Mouse (Mus musculus) megakaryocyte progenitor cell, adult 5-6 weeks (primary cell): ENCODE measurements at regions not wholly inside any gene's neighbourhood (a gene's known extent, or its start where the extent isn't known, plus 50 kb on each side); places are given as distances from the start of the nearest gene placed in this dataset.

Experiments
- ATAC-seq: replicated peaks from 2 replicates; pipeline ENCODE4 v1.8.0; 2016; ENCODE audit warnings: mild to moderate bottlenecking, moderate TSS enrichment, inconsistent platforms; ENCODE audit not compliant: poor library complexity

- ATAC-seq = no peak
Observed at GRCm38 (mm10) chr10:21672171-21672570, 79.2 kb downstream of the 1700020N01Rik start.

DNA sequence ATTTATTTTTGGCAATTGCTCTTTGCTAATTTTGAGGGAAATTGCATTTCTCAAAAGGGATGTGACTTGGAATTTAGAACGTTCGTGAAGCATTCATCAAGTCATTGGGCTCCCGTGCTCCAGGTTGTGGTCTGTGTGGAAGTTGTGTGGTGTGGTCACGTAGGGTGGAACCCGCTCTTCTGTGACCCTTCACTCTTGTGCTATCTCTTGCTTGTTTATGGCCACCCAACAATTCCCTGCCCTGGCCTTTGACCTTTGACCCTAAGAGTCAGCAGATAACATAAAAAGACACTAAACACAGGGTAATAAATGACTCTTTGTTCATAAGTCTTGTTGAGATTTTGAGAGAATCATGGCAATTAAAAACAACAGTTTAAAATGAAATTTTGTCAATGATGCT is 79.7 kb downstream of the 1700020N01Rik start:
- no peak for ATAC-seq

DNA sequence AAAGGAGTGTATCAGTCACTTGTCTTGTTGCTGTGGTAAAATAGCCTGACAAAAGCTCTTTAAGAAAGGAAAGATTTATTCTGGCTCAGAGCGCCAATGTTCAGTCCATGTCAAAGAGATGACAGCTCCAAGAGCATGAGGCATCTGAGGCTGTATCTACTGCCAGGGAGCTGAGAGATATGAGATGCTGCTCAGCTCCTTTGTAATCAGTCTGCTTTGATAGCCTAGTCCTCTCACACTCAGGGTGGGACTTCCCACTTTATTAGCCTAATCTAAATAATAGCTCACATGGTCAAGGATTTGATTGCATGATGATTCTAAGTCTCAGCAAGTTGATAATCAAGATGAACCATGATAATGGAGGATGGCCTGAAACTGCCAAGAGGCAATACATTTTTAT is 80.9 kb downstream of the 1700020N01Rik start:
- ATAC-seq = no peak

DNA sequence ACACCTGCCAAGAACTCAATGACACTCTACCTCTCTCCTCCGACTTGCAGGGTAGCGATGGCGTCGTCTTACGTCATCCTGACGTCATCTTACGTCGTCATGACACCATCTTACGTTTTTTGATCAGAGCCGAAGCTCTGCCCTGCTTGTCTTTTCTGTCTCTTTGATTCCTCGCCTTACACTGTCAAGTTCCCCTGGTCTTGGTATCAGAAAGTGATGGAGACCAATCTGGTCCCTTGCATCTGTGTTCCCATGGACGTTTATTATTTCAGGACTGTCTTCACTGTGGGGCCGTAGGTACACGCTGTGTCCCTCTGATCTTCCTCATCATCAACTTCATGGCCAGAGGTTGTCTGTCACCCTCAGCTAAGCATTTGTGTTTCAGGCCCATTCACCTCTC is 82.8 kb downstream of the 1700020N01Rik start:
- no peak for ATAC-seq

GRCm38 (mm10) chr10:21677911-21678310 is 85.0 kb downstream of the 1700020N01Rik start:
- no peak for ATAC-seq

- ATAC-seq = peak; percentile 73
Observed at GRCm38 (mm10) chr10:21678372-21678771, 85.4 kb downstream of the 1700020N01Rik start.

GRCm38 (mm10) chr10:21678811-21679451 is 86.0 kb downstream of the 1700020N01Rik start:
- peak; percentile 44 for ATAC-seq

GRCm38 (mm10) chr10:21680789-21681188 is 87.8 kb downstream of the 1700020N01Rik start:
- ATAC-seq = no peak

- no peak for ATAC-seq
Observed at GRCm38 (mm10) chr10:21684286-21685013, 91.5 kb downstream of the 1700020N01Rik start.

- peak; percentile 53 for ATAC-seq
Observed at GRCm38 (mm10) chr10:21685122-21685798, 92.3 kb downstream of the 1700020N01Rik start.

DNA sequence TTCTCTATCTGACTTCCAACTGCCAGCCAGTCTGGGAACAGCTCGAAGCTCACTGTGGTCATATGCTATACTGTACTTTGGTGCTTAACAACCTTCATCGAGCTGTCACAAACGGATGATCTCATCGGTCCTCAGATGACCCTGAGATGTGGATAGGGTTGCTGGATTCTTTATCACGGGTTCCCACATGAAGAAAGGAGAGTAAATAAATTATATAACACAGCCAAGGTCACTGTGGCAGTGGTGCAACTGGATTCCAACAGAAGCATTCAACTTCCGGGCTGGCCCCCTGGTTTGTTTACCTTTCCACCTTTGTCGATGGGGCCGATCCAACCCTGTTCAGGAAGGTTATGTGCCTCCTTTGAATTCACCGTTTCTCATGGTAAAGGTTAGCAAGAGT is 93.1 kb downstream of the 1700020N01Rik start:
- no peak for ATAC-seq

DNA sequence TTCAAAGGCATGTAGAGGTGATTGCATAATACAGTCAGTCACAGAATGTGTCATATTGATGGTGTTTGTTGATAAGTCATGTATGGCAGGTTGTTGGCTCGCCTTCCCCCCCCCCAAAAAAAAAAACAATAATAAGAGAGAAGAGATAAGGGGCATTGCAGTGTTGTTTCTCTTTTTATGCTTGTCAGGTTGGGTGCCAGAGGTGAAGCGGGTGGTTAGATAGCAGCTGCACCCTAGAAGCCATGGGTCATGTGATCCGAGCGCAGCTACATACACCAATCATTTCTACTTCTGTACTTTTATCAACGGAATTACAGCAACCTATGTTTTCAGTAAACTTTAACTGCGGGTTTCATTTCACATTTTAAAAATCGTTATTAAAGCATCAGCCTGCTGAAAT is 94.5 kb downstream of the 1700020N01Rik start:
- peak; percentile 30 for ATAC-seq

DNA sequence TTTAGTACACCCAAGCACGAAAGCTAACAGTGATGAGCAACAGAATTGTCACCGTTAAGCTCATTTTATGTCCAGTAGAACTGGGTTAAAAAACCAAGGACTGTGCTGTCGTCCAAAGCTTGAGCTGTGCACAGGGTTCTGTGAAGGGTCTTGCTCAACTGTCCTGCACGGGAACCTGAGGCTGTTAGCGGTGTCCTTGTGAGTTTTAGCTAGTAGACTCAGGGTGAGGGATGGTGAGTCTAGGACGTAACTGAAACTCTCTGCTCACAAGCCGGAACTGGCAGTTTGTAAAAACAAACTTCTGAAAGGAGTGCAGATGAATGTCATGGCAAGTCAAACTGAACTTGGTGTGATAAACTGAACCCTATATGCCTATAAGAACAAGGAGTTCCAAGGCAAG is 95.6 kb downstream of the 1700020N01Rik start:
- no peak for ATAC-seq

GRCm38 (mm10) chr10:21689847-21690269 is 96.9 kb downstream of the 1700020N01Rik start:
- peak; percentile 42 for ATAC-seq

- ATAC-seq = no peak
Observed at GRCm38 (mm10) chr10:21695185-21695584, 102.2 kb downstream of the 1700020N01Rik start.

DNA sequence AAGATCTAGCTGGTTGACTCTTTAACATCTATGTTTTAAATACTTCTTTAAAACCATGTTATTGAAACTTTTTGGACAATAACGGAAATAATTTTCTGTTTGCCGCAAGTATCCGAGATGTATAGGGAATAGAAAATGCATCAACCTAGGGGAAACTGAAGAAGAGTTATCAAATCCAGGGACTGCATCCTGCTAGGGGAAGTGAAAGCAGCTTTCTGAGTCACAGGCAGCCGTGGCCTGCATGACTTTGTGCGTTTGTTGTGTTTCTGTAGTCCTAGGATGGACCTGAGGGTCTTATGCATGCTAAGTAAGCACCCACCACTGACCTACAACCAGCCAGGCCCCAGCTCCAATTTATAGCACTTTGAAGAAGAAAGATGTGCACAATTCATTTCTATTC is 103.7 kb downstream of the 1700020N01Rik start:
- ATAC-seq = no peak

DNA sequence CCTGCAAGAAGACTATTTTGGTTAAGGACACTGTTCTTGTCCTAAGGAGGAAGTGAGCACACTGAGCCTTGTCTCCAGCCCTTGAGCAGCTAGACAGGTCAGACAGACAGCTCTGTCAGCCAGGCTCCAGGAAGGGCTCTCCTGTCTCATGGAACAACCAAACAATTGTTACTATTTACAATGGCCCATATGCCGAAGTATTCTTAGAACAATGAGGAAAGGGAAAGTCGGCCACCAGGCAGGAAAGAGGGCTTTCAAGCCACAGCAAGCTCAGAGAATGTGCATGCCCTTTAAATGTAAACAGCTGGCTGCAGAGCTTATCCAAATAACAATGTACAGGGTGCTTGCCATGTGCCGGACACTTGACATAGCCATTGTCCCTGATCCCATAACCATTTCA is 108.6 kb downstream of the 1700020N01Rik start:
- no peak for ATAC-seq

DNA sequence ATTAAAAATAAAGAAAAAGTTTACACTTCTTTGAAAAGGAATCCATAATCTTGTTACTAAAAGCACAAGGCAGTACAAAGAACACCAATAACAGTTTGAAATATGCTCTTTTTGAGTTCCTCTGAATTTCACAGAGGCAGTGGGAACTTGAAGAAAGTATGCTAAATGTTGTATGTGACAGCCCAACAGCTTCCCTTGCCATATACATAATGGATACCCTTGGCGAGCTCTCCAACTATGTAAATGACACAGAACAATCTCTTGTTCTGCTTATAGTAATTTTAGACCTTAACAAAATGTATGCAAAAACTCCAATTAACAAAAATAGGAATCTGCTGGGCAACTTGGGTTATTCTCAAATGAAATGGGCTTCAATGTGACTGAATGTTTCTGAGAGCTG is 109.2 kb downstream of the 1700020N01Rik start:
- no peak for ATAC-seq

GRCm38 (mm10) chr10:21711866-21712265 is 118.9 kb downstream of the 1700020N01Rik start:
- no peak for ATAC-seq

DNA sequence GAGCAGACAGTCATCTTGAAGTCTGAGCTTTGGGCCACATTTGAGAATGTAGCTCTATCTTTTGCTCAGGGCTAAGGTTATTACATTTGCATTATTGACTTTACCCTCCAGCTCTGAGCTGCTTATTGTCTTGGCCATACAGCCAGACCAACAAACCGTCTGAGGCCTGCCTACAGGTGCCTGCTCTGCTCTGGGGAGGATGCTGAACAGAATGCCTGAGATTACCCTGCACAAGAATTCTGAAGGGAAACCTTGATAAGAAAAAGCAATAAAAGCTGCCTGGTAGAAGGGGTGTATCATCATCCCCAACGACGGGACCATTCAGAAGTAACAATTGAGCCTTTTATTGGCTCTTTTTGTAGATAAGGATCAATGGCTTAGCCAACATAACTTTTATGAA is 119.9 kb downstream of the 1700020N01Rik start:
- no peak for ATAC-seq

DNA sequence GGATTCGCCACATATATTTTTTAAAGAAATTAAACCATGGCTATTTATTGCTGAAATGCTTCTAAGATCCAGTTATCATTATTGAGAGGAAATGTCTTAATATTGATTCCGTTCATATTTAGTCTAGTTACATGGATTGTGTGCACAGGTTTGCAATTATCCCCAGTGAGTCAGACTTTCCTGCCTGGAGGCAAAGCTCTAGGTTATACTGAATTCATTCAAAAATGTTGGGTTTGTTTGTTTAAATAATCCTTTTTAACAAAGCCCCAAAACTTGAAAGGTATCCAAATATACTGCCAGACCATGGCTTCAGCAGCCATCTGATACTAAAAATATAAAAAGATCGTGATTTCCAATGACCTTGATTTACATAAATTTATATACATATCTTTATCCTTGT is 122.5 kb downstream of the 1700020N01Rik start:
- no peak for ATAC-seq

- no peak for ATAC-seq
Observed at GRCm38 (mm10) chr10:21718189-21718588, 125.2 kb downstream of the 1700020N01Rik start.
